Mouse (Mus musculus): ENCODE results near the gene Arl13a. TPM values are rescaled to one million over a fixed set of nuclear protein-coding genes. Genes with fewer than 3 reads are reported as not detected.

The Arl13a gene
- polyA plus RNA-seq, 1 experiment from 2014 or later = not detected

- no peak for DNase-seq (ENCODE audit: low spot score)
- whole genome bisulfite sequencing = 65% methylated on average over 4 of the region's 4 CpGs
- H3K9me3 ChIP-seq = no peaks in the 10 kb centered on the region
- H3K36me3 ChIP-seq (replicated peaks) = no peaks in the 10 kb centered on the region
- peaks cover 30% of the 10 kb centered on the region for H3K27me3 ChIP-seq (replicated peaks; ENCODE audit: low read depth, poor library complexity, severe bottlenecking)
- no peaks in the 10 kb centered on the region for H3K4me1 ChIP-seq
- H3K4me3 ChIP-seq = no peak overlapping the region
- no peak overlapping the region for H3K27ac ChIP-seq (replicated peaks)
These were observed 30.9 kb downstream of the Arl13a start for GRCm38 (mm10) chrX:134218161-134218560.

GRCm38 (mm10) chrX:134220618-134221017, 33.3 kb downstream of the Arl13a start:
- Histone ChIP-seq H3K27ac (replicated peaks) (no peak overlapping the region), H3K9me3 (no peaks in the 10 kb centered on the region), H3K4me1 (no peaks in the 10 kb centered on the region), H3K4me3 (no peak overlapping the region), H3K36me3 (replicated peaks) (no peaks in the 10 kb centered on the region), H3K27me3 (replicated peaks; ENCODE audit: low read depth, poor library complexity, severe bottlenecking) (peaks cover 30% of the 10 kb centered on the region)
- WGBS = 63% methylated on average over 3 of the region's 3 CpGs
- no peak for DNase-seq (ENCODE audit: low spot score)

GRCm38 (mm10) chrX:134221856-134222255, 34.6 kb downstream of the Arl13a start, which contains the start of gene Nox1:
Nox1 (minus strand) TSS chrX:134221956.
- H3K27me3 ChIP-seq (replicated peaks; ENCODE audit: low read depth, poor library complexity, severe bottlenecking) = peaks cover 30% of the 10 kb centered on the region
- H3K4me1 ChIP-seq = no peaks in the 10 kb centered on the region
- WGBS = 58% methylated on average over 4 of the region's 4 CpGs
- DNase-seq (ENCODE audit: low spot score) = no peak
- no peaks in the 10 kb centered on the region for H3K9me3 ChIP-seq
- H3K27ac ChIP-seq (replicated peaks) = no peak within 1 kb of the TSS
- H3K36me3 ChIP-seq (replicated peaks) = no peaks in the 10 kb centered on the region
- no peak within 1 kb of the TSS for H3K4me3 ChIP-seq

- H3K4me3 ChIP-seq = no peak overlapping the region
- no peak for DNase-seq (ENCODE audit: low spot score)
- no peaks in the 10 kb centered on the region for H3K4me1 ChIP-seq
- WGBS = 78% methylated on average over 1 of the region's 1 CpGs
- H3K9me3 ChIP-seq = no peaks in the 10 kb centered on the region
- H3K36me3 ChIP-seq (replicated peaks) = no peaks in the 10 kb centered on the region
- 0 out of 2 replicates have a peak, but pooled peaks cover 7% of the 10 kb centered on the region for H3K27me3 ChIP-seq (replicated peaks; ENCODE audit: low read depth, poor library complexity, severe bottlenecking)
- H3K27ac ChIP-seq (replicated peaks) = no peak overlapping the region
These were observed 45.7 kb downstream of the Arl13a start for GRCm38 (mm10) chrX:134233048-134233447.

GRCm38 (mm10) chrX:134238266-134238665, 51.0 kb downstream of the Arl13a start:
- H3K4me1 ChIP-seq = no peaks in the 10 kb centered on the region

GRCm38 (mm10) chrX:134245946-134246345, 58.6 kb downstream of the Arl13a start:
- Histone ChIP-seq H3K27ac (replicated peaks) (no peak overlapping the region), H3K4me1 (no peaks in the 10 kb centered on the region), H3K4me3 (no peak overlapping the region), H3K27me3 (replicated peaks; ENCODE audit: low read depth, poor library complexity, severe bottlenecking) (peaks cover 5% of the 10 kb centered on the region; the same call in 1 of the 2 replicates), H3K9me3 (no peaks in the 10 kb centered on the region), H3K36me3 (replicated peaks) (no peaks in the 10 kb centered on the region)
- 91% methylated on average over 10 of the region's 10 CpGs for WGBS
- DNase-seq (ENCODE audit: low spot score) = no peak

More at GRCm38 (mm10) chrX:134238266-134238665, 51.0 kb downstream of the Arl13a start:
- Histone ChIP-seq H3K9me3 (no peaks in the 10 kb centered on the region), H3K27me3 (replicated peaks; ENCODE audit: low read depth, poor library complexity, severe bottlenecking) (peaks cover 21% of the 10 kb centered on the region; the same call in 1 of the 2 replicates), H3K27ac (replicated peaks) (no peak overlapping the region), H3K4me3 (no peak overlapping the region), H3K36me3 (replicated peaks) (no peaks in the 10 kb centered on the region)
- no peak for DNase-seq (ENCODE audit: low spot score)
- WGBS = 93% methylated on average over 10 of the region's 10 CpGs

- H3K4me3 ChIP-seq = no peak overlapping the region
- H3K9me3 ChIP-seq = no peaks in the 10 kb centered on the region
- no peaks in the 10 kb centered on the region for H3K36me3 ChIP-seq (replicated peaks)
- WGBS = 77% methylated on average over 2 of the region's 2 CpGs
- no peak overlapping the region for H3K27ac ChIP-seq (replicated peaks)
- no peak for DNase-seq (ENCODE audit: low spot score)
- H3K4me1 ChIP-seq = no peaks in the 10 kb centered on the region
- H3K27me3 ChIP-seq (replicated peaks; ENCODE audit: low read depth, poor library complexity, severe bottlenecking) = no peaks in the 10 kb centered on the region
These were observed 60.9 kb downstream of the Arl13a start for GRCm38 (mm10) chrX:134248202-134248601.

Other genes starting within 250 kb of the Arl13a start
- gene Sytl4, start 205.7 kb upstream of the Arl13a start, polyA plus RNA-seq (2016; fragmentation: Nextera tagmentation; extraction: Ambion mirVana) = 1.6 and 1.7 TPM in 2 replicates
- gene Cstf2, start 128.3 kb upstream of the Arl13a start, polyA plus RNA-seq (2016; fragmentation: Nextera tagmentation; extraction: Ambion mirVana) = 68.1 and 68.3 TPM in 2 replicates
- gene Xkrx, start 25.4 kb upstream of the Arl13a start, polyA plus RNA-seq (2016; fragmentation: Nextera tagmentation; extraction: Ambion mirVana) = not detected in 2 replicates
- 0.06 TPM in 1 of 2 replicates, not detected in the other for gene Nox1, start 34.5 kb downstream of the Arl13a start, polyA plus RNA-seq (2016; fragmentation: Nextera tagmentation; extraction: Ambion mirVana)
- 8.0 and 8.3 TPM in 2 replicates for gene Trmt2b, start 89.5 kb downstream of the Arl13a start, polyA plus RNA-seq (2016; fragmentation: Nextera tagmentation; extraction: Ambion mirVana)
- 5.1 and 7.9 TPM in 2 replicates for gene Tmem35a, start 107.7 kb downstream of the Arl13a start, polyA plus RNA-seq (2016; fragmentation: Nextera tagmentation; extraction: Ambion mirVana)
- gene Cenpi, start 120.6 kb downstream of the Arl13a start, polyA plus RNA-seq (2016; fragmentation: Nextera tagmentation; extraction: Ambion mirVana) = 29.5 and 29.7 TPM in 2 replicates
- gene Drp2, start 217.1 kb downstream of the Arl13a start, polyA plus RNA-seq (2016; fragmentation: Nextera tagmentation; extraction: Ambion mirVana) = 1.4 and 1.8 TPM in 2 replicates